Mouse (Mus musculus): ENCODE measurements at regions not wholly inside any gene's neighbourhood (a gene's known extent, or its start where the extent isn't known, plus 50 kb on each side); places are given as distances from the start of the nearest gene placed in this dataset.

GRCm38 (mm10) chr8:28117997-28118778 lies 670.7 kb downstream of the Poteg start:
- no peak for DNase-seq (ENCODE audit: low spot score in 2 of 2)

DNA sequence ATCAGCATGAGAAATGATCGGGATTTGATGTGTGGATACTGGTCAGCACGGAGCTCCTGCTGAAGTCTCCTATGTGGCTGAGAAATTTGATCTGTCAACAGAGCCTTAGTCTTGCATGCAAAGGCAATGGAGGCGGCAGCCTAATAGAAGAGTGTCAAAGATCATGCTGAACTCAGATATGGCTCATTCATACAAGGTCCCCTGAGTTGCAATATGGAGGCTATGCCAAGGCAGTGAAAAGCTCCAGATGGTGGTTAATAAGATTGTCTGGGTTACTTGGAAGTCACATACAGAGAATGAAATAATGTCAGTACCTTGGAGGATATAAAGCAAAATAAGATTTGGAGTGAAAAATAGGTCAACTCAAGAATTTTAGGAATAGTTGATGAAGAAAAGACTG lies 677.6 kb downstream of the Poteg start:
- no peak for DNase-seq (ENCODE audit: low spot score in 2 of 2)

DNA sequence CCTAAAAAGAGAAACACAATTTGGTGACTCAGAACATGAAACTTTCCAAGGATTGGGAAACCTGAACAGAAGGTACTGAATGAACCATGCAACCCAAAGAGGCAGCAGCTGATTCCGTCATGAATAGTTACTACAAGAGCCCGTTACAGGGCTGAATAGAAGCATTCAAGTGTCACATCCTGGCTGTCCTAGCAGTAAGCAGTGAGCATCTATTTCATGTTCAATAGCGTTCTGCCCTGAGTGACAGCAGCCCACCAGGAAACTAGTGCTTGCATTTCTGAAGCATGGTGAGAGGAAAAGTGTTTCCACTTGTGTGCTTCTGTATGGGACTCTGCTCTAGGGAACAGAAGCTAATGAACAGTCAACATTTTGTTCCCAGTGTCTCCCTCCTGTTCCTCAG lies 694.4 kb downstream of the Poteg start:
- no peak for DNase-seq (ENCODE audit: low spot score in 2 of 2)

DNA sequence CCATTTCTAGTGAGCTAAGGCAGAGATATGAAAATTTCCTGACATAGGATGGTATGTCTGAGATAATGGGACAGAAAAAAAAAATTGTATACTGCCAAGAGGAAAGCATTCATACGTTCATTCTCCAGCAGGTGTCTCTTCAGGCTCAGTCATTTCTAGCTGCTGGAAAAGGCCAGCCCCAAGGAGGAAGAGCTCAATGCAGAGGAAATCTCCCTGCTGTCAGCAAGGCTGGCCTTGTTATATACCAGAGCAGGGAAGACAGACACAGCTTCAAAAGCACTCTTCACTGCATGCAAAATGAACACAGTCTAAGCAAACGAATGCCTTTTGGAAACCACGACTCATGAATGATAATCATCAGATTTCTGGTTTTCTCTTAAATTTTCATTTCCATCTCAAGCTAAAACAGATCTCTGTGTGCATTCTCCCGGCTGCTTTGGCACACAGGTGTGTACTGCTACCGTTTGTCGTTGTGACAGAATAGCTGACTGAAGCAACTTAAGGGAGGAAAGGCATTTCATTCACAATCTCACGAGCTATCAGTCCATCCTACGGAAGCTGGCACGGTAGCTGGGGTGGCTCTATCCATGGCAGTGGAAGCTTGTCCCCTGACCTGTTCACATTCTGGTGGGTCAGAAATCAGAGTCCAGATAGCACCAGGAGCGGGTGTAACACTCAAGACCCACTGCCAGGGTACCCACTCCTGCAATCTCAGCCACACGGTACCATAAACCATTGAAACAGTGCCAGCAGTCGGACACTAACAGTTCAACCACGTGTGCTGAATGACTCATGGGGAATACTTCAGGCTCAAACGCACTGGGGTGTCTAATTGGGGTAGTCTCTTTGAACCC lies 701.4 kb downstream of the Poteg start:
- peak; percentile 13 to 17 for DNase-seq (ENCODE audit: low spot score in 2 of 2)

DNA sequence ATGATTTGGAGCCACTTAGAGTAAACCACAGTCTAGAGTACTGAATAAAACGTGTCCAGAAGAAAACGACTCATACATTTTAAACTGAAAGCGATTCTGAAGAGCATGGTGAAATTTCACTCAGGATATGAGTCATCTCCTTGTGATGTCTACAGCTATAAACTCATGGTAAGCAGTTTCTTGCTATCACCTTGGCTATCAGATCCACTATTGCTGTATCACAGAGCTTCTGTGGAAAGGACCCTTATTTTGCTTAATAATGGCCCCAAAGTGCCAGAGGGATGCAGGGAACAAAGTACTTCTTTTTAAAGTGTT lies 701.9 kb downstream of the Poteg start:
- DNase-seq (ENCODE audit: low spot score in 2 of 2): no peak

DNA sequence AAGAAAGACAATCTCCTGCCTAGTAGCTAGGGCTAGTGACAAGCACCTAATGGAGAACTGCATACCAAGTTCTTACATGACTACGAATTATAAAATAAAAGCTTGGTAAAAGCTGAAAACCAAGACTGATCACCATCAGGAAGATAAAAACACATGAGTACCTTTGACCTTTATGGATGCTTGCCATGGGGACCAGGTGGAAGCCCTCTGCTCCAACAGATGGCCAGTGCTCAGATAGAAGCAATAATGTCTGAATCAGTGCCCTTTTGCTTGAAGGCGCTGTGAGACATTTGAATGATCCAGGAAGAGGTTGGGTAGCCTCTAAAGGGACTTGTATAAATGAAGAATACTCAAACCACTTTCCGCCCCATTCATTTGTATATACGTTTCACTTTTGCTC lies 713.2 kb downstream of the Poteg start:
- no peak for DNase-seq (ENCODE audit: low spot score in 2 of 2)

DNA sequence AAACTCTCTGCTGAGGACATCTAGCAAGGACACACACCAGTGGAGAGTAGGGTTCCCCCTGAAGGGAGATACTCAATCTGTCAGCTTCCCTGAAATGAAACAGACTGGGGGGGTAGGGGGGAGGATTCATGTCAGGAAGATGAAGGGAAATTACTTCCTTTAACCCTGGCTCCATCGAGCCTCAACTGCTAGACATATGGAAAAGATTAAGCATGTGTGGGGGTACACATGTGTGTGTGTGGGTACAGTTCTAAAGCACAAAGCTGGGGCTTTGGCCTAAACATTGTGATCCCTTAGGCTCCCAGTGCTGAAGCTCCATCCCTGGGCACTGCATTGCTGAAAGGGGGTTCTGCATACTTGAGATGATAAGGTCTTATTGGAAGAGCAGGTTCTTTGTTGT lies 720.6 kb downstream of the Poteg start:
- DNase-seq (ENCODE audit: low spot score in 2 of 2): no peak

- no peak for DNase-seq (ENCODE audit: low spot score in 2 of 2)
Observed at GRCm38 (mm10) chr8:28171456-28171855, 724.0 kb downstream of the Poteg start.

DNA sequence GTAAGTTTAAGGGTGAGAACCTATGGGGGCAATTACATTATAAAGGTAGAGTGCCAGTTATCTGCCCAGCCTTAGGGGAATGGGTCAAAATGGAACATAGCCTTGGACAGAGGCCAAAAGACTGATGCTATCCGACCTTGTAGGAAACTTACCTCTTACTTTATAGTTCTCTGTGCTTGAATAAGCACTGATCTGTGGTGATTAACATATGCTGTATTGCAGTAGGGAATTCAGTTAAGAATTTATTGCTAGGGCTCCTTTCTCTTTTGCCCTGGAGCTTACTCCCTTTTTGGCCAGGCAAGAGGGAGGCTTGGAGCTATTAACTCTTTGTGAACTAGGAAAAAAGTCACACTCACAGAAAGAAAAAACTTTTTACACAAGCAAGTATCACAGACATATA lies 748.5 kb downstream of the Poteg start:
- DNase-seq (ENCODE audit: low spot score in 2 of 2): no peak

GRCm38 (mm10) chr8:28235562-28235961 lies 788.1 kb downstream of the Poteg start:
- DNase-seq (ENCODE audit: low spot score in 2 of 2): no peak

- DNase-seq (ENCODE audit: low spot score in 2 of 2): no peak
Observed at GRCm38 (mm10) chr8:28239411-28239810, 791.9 kb downstream of the Poteg start.

GRCm38 (mm10) chr8:28252399-28253240 lies 805.1 kb downstream of the Poteg start:
- no peak for DNase-seq (ENCODE audit: low spot score in 2 of 2)

DNA sequence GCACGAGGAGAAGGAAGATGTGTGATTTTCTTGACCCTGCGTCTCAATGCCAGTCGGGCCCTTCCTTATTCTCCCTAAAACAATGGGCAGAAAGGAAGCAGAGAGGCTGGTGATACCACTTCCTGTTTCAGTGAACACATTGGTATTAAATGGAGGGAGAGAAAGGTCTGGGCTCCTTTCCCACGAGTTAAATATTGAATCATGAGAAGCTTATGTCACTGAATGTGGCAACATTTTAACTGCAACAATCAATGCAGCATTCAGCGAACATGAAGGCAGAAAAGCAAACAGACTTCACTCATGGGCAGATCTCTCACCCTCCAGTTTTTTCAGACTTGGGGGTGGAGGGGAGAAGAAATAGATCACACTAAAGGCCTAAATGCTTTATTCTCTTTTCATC lies 819.8 kb downstream of the Poteg start:
- DNase-seq (ENCODE audit: low spot score in 2 of 2): no peak

DNA sequence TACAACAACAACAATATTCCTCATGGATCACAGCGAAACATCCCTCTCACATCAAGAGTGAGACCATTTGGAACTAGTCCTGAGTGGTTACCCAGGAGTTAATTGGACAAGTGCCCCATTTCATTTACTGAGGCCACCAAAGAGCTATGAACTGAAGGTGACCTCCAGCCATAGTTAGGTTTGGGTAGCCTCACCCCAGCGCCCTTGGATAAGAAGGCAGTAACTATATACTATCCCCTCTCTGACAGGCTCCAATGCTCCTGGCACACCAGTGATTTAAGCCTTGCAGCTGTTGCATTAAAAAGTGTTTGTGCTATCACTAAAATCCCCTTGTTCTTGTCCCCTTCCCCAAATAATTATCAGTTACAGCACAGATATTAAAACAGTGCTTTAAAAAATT lies 836.8 kb downstream of the Poteg start:
- no peak for DNase-seq (ENCODE audit: low spot score in 2 of 2)

GRCm38 (mm10) chr8:28298896-28299793 lies 851.7 kb downstream of the Poteg start:
- DNase-seq (ENCODE audit: low spot score in 2 of 2): no peak

GRCm38 (mm10) chr8:28317081-28317480 lies 869.6 kb downstream of the Poteg start:
- no peak for DNase-seq (ENCODE audit: low spot score in 2 of 2)

GRCm38 (mm10) chr8:28333388-28333787 lies 885.9 kb downstream of the Poteg start:
- DNase-seq (ENCODE audit: low spot score in 2 of 2): no peak

DNA sequence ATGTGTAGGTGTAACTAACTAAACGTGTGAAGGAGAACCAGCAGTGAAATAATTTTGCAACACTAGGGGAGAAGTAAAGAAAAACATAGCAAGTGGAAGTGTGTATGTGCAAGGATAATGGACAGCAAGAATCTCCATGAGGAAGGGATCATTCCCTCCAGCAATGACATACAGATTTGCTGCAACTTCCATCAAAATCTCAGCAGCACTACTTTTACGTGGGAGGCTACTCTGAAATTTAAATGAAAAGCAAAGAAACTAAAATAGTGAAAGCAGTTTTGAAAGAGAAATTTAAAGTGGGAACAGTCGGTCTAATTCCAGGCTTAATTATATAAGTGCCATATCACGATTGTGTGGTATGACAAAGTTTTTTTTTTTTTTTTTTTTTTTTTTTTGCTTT lies 890.0 kb downstream of the Poteg start:
- no peak for DNase-seq (ENCODE audit: low spot score in 2 of 2)

DNA sequence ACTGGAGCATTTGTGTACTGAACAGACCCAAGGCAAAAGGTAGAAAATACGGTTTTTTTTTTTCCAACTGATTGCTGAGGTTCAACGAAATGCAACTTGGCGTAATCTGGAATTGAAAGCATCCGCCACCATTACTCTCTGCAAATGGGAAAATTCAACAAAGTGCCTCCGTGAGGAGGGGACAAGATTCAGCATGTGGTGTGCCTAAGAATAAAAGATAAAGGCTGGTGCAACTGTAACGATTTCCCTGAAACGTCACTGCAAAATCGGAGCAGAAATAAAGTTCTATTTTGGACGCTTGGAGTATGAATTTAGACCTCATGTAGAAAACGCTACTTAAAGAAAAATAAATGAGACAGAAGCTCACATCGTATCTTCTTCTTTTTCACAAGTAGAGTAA lies 893.8 kb downstream of the Poteg start:
- no peak for DNase-seq (ENCODE audit: low spot score in 2 of 2)

- DNase-seq (ENCODE audit: low spot score in 2 of 2): no peak
Observed at GRCm38 (mm10) chr8:28366470-28366869, 919.0 kb downstream of the Poteg start.

DNA sequence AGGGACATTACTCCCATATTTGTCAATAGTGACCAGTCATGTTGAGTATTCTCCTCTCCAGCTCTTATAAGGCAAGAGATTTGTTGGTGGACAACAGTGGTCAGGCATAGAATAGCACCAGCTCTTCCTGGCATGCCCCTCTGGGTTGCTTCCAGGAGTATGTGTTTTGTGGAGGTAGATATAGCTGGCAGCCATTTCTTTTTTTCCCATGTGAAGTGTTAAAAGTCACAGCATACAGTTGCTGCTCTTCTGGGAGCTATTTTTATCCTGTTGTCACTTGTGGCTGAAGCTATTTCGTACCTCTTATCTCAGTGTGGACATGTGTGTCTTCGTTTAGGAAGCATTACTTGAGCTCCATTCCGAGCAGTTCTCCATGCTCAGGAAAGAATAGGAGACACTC lies 919.9 kb downstream of the Poteg start:
- DNase-seq (ENCODE audit: low spot score in 2 of 2): no peak
